Mouse (Mus musculus): Measurements from ENCODE around the gene Cd82. TPM values are rescaled to one million over a fixed set of nuclear protein-coding genes. Genes with fewer than 3 reads are reported as not detected.

Gene Cd82
- total RNA-seq (2017): 197 to 239 TPM (median 203 TPM) in 3 replicates

DNA sequence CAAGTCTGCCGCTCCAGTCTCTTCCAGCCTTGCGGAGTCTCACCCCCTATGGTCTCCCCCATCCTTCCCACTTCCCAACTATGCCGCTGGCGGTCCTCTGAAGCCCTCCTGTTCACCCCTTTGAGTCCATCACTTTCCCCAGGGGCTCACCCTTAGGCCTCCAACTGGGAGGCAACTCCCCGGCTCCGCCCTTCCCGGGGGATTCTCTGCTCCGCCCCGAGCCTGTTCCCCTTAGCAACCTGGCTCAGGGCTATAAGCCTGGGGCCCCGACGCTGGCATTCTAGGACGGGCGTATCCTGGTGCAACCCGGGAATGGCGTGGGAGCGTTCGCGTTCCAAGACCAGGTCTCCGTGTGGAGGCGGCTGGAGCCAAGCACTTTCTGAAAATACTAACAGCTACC, at the start of gene Cd82:
Gene Cd82, minus strand, starts transcription at position 381 of the 400 bp plus-strand sequence.
- no peak for ATAC-seq (replicated peaks; ENCODE audit: insufficient number of reproducible peaks, low FRiP score, low TSS enrichment, poor library complexity, severe bottlenecking)

DNA sequence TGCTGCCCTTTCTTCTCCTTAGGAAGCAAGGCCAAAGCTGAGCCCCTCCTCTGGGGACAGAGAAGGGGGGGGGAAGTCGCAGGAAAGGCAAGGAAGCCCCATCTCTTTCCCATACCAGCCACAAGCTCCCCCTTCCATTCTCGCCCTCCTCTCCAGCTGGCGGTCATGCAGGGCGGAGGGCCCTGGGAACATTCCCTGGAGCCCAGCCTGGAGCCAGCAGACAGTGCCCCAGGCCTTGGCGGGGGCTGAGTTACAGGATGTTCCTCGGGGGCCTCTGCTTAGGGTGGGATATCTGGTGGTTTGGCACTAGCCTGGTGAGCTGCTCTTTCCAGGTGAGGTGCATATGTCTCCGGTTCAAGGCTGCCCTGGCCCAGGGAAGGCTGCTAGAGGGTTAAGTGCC, 49.2 kb upstream of the Cd82 start:
- ATAC-seq (replicated peaks; ENCODE audit: insufficient number of reproducible peaks, low FRiP score, low TSS enrichment, poor library complexity, severe bottlenecking): no peak

- no peak for ATAC-seq (replicated peaks; ENCODE audit: insufficient number of reproducible peaks, low FRiP score, low TSS enrichment, poor library complexity, severe bottlenecking)
These were observed 47.9 kb upstream of the Cd82 start for GRCm38 (mm10) chr2:93510839-93511238.

DNA sequence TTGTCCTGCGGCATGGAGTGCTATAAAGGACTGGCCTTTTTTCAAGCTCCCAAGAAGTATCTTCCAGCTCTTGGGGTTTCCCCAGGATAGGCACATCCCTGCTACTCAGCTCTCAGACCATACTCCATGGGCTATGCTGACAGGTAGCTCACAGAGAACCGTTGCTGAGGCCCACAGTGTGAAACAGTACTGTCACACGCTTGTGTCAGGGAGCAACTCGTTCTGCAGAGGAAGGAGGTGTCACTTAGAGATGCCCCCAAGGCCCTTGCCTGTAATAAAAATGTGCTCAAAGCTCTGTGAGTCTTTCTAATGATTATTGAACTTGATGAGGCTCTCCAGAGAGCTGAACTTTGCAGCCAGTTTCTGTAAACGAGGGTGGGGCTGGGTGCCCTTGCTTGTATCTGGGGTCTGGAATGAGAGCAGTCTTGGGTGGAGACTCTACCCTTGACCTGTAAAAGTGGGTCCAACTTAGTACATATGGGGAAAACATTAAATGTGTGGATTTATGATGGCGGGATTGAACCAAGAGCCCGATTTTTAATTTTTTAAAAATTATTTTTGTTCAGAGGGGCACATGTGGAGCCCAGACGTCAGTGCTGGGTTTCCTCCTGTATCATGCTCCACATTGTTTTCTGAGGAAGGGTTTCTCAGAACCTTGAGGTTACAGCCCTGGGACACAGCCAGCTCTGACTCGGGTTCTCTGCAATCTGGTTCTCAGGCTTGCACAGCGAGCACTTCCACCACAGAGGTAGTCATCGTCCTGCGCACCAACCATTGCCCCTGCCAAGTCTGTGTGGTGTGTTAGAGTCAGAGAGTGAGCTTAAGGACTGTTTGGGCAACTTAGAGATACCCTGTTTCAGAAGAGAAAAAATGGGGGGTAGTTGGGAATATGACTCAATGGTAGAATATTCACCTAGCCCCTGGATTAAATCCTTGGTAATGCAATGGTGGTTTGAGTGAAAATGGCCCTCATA, 47.1 kb upstream of the Cd82 start:
- no peak for ATAC-seq (replicated peaks; ENCODE audit: insufficient number of reproducible peaks, low FRiP score, low TSS enrichment, poor library complexity, severe bottlenecking)

- no peak for ATAC-seq (replicated peaks; ENCODE audit: insufficient number of reproducible peaks, low FRiP score, low TSS enrichment, poor library complexity, severe bottlenecking)
These were observed 42.2 kb upstream of the Cd82 start for GRCm38 (mm10) chr2:93505091-93505490.

GRCm38 (mm10) chr2:93503353-93503752, 40.4 kb upstream of the Cd82 start:
- no peak for ATAC-seq (replicated peaks; ENCODE audit: insufficient number of reproducible peaks, low FRiP score, low TSS enrichment, poor library complexity, severe bottlenecking)

DNA sequence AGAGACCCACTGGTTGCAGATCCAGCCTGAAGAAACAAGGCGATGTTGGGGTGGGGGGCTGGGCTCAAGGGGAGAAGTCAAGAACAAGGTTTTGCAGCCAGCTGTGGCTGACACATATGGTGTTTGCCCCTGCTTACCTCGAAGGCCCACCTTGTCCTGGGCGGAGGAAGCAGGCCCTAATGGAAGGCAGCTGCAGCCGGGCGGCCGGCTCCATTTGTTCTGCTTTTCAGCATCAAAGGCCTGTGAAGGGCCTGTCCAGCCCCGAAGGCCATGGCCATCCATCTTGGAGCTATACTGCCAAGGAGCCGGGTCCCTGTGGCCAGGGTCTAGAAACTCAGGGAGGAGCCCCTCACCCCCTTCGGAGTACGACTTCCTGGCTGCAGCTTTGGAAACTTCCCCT, 38.4 kb upstream of the Cd82 start:
- no peak for ATAC-seq (replicated peaks; ENCODE audit: insufficient number of reproducible peaks, low FRiP score, low TSS enrichment, poor library complexity, severe bottlenecking)

GRCm38 (mm10) chr2:93497221-93497620, 34.3 kb upstream of the Cd82 start:
- no peak for ATAC-seq (replicated peaks; ENCODE audit: insufficient number of reproducible peaks, low FRiP score, low TSS enrichment, poor library complexity, severe bottlenecking)

GRCm38 (mm10) chr2:93495170-93495569, 32.2 kb upstream of the Cd82 start:
- ATAC-seq (replicated peaks; ENCODE audit: insufficient number of reproducible peaks, low FRiP score, low TSS enrichment, poor library complexity, severe bottlenecking): no peak

- no peak for ATAC-seq (replicated peaks; ENCODE audit: insufficient number of reproducible peaks, low FRiP score, low TSS enrichment, poor library complexity, severe bottlenecking)
These were observed 30.6 kb upstream of the Cd82 start for GRCm38 (mm10) chr2:93493541-93493940.

DNA sequence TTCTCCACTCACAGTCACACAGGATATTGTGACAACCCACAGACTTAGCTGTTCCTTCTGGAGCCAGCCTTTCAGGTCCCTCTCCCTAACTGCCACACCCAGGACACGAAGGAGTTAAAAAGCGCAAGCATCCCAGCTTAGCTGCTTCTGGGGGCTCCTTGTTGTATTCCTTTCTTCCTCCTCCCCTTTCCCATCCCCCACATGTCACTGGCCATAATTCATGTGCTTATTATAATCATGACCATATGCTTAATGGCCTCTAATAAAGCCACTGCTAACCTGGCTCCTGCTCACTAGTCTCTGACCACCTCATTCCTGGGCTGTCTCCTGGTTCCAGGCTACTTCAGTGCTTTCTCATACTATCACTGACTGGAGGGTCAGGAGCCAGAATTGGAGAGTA, 27.6 kb upstream of the Cd82 start:
- ATAC-seq (replicated peaks; ENCODE audit: insufficient number of reproducible peaks, low FRiP score, low TSS enrichment, poor library complexity, severe bottlenecking): no peak

- no peak for ATAC-seq (replicated peaks; ENCODE audit: insufficient number of reproducible peaks, low FRiP score, low TSS enrichment, poor library complexity, severe bottlenecking)
These were observed 26.1 kb upstream of the Cd82 start for GRCm38 (mm10) chr2:93488911-93489587.

DNA sequence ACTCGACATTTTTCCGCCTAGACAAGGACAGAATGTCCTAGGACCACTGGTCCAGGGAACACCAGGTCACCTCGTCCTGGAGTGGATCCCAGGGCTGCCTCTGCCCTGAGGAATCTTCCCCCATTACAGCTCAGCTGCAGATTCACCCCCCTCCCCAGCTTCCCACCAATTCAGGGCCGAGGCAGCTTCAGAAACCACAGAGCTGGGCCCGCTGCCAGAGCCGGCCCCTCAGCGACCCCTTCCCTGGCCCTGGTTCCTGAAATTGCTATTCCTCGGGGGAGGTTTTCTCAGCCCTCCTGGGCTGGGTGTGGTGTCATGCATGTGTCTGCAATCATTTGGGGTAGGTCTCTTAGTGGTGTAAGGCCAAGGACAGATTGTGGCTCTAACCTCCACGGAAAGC, 22.5 kb upstream of the Cd82 start:
- ATAC-seq (replicated peaks; ENCODE audit: insufficient number of reproducible peaks, low FRiP score, low TSS enrichment, poor library complexity, severe bottlenecking): no peak

DNA sequence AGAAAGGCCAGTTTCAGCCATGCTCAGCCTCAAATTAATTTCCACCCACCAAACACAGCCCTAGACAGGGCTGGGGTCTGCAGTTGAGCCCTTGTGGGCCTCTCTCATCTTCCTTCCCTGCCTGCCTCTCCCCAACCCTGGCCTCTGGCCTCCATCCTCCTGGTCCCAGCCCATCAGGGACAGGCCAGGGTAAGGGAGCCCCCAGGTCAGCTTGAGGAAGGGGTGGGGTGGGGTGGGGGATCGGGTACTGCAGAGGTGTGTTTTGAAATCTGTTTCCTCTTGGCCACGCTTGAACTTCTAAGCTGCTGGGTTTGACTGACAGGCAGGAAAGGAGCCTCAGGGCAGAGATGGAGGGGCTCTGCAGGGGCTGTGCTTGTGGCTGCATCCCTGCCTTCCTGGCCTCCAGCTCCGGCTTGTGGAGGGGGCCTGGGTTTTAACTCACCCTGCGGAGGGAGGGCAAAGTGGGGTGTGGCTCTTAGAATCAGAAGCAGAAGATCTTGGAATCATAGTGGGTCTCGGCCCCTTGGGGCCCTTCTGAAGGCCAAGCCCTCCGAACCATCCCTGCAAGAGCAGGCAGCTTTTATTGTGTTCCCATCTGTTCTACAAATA, 19.2 kb upstream of the Cd82 start:
- no peak for ATAC-seq (replicated peaks; ENCODE audit: insufficient number of reproducible peaks, low FRiP score, low TSS enrichment, poor library complexity, severe bottlenecking)

DNA sequence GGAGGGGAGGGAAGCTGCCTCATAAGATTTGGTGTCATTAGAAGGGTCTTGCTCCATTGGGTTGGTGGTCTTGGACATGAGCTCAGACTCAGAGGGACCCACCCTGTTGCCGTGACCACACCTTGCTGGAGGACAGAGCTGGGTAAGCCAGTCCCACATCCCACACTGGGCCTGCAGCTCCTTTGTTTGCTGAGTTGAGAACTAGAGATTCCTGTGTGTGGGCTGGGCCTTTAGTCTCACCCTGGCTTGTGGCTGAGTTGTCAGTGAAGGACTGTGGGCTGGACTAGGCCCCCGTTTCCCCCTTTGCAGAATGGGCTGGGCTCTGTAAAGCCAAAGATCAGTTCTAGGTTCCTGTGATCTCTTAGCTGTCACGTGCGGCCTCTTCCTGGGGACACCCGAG, 15.8 kb upstream of the Cd82 start:
- no peak for ATAC-seq (replicated peaks; ENCODE audit: insufficient number of reproducible peaks, low FRiP score, low TSS enrichment, poor library complexity, severe bottlenecking)

- ATAC-seq (replicated peaks; ENCODE audit: insufficient number of reproducible peaks, low FRiP score, low TSS enrichment, poor library complexity, severe bottlenecking): peak; percentile 56
These were observed 14.6 kb upstream of the Cd82 start for GRCm38 (mm10) chr2:93477519-93477918.

DNA sequence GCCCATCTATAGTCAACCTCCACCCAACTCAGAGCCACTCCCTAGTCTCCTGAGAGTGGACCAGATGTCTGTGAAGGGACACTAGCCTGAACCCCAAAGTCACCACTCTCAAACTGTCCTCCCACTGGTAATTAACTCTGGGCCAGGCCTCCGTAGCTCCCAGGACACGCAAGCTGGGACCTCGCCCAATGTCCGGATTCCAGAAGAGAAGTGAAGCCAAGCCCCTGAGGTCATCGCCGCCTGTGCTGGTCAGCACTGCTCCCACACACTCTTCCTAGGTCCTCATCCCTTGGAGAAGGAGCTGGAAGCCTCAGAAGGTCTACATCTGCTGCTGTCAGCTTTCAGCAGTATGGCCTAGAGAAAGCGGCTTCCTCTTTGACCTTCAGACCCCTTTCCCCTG, 13.5 kb upstream of the Cd82 start:
- ATAC-seq (replicated peaks; ENCODE audit: insufficient number of reproducible peaks, low FRiP score, low TSS enrichment, poor library complexity, severe bottlenecking): no peak

DNA sequence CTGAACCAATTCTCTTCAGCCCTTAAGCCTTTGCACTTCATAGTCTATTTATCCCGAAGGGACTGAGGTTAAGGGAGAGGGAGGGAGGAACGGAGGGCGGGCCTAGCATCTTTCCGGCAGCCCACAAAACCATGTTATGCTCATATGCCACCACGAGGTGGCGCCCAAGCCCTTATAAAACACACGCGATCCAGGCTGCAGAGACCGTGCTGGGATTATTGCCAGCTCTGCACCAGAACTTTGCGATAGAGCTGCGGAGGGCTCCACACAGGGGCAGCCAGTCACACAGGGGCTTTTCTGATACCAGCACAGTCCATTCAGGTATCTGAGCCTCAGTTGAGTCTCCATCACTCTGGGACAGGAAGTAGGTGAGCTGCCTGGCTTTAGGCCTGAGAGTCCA, 12.1 kb upstream of the Cd82 start:
- ATAC-seq (replicated peaks; ENCODE audit: insufficient number of reproducible peaks, low FRiP score, low TSS enrichment, poor library complexity, severe bottlenecking): peak; percentile 52

- ATAC-seq (replicated peaks; ENCODE audit: insufficient number of reproducible peaks, low FRiP score, low TSS enrichment, poor library complexity, severe bottlenecking): no peak
These were observed 11.0 kb upstream of the Cd82 start for GRCm38 (mm10) chr2:93473915-93474314.
